Mouse (Mus musculus) kidney, adult 2 months (tissue): ENCODE measurements at regions not wholly inside any gene's neighbourhood (a gene's known extent, or its start where the extent isn't known, plus 50 kb on each side); places are given as distances from the start of the nearest gene placed in this dataset.

Experiments used
- CTCF ChIP-seq: fragments of 200-500 bp; conservative IDR thresholded peaks from 2 replicates; pipeline ENCODE4 v1.5.1; 2011; ENCODE audit warnings: low read depth, mild to moderate bottlenecking, control low read depth, low read length, moderate library complexity, mixed read lengths; ENCODE audit not compliant: insufficient read depth, insufficient read length
- POLR2A ChIP-seq: fragments of 200-500 bp; IDR thresholded peaks from one replicate; pipeline ENCODE4 v1.6.1; 2011; ENCODE audit warnings: low read depth, low read length, control low read depth

DNA sequence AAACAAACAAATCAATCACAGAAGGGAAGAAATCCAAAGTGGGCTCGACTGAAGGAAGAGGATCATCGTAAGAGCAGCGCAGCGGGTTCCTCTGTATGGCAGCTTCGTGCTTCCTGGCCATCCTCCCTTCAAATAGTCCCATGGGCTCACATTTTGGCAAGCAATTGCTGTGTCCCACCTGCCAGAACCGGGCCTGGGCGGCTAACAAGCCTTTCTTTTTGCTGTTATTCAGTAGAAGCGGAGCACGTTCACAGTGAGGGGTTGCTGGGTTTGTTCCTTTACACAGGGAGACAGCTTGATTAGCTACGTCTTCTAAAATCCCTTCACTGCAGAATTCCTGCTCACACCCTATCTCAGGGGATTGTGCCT, 258.6 kb upstream of the Prok2 start:
- TF ChIP-seq CTCF (no peak), POLR2A (no peak)
